Mouse (Mus musculus) heart, embryonic 11.5 days (tissue): ENCODE measurements at regions not wholly inside any gene's neighbourhood (a gene's known extent, or its start where the extent isn't known, plus 50 kb on each side); places are given as distances from the start of the nearest gene placed in this dataset.
"Not testable (repeated sequence)": the region's sequence is repeated elsewhere in the genome, so short reads cannot be mapped to it uniquely, and the experiment has no call there.

ENCODE experiments used
- ATAC-seq: fragments of 200-750 bp; cut with Nextera tagmentation; replicated peaks from 2 replicates; pipeline ENCODE4 v1.8.0; 2017; ENCODE audit warnings: moderate library complexity; ENCODE audit not compliant: insufficient number of reproducible peaks, low FRiP score, low TSS enrichment
- H3K27ac ChIP-seq: fragments of 300-500 bp; sonication (generic); 2 replicates; pipeline ENCODE4 v1.5.1; 2014; ENCODE audit warnings: mild to moderate bottlenecking, low read depth, low read length
- H3K27me3 ChIP-seq: fragments of 300-500 bp; sonication (generic); 2 replicates; pipeline ENCODE4 v1.6.1; 2014; ENCODE audit warnings: mild to moderate bottlenecking, low read length, mixed read lengths; ENCODE audit not compliant: control insufficient read depth, insufficient read depth
- H3K36me3 ChIP-seq: fragments of 300-500 bp; sonication (generic); 2 replicates; pipeline ENCODE4 v1.6.1; 2014; ENCODE audit warnings: mild to moderate bottlenecking, low read length, moderate library complexity, mixed read lengths; ENCODE audit not compliant: control insufficient read depth, insufficient read depth
- H3K4me1 ChIP-seq: fragments of 300-500 bp; sonication (generic); 2 replicates; pipeline ENCODE4 v1.6.1; 2014; ENCODE audit warnings: low read length; ENCODE audit not compliant: control insufficient read depth, insufficient read depth
- H3K4me2 ChIP-seq: fragments of 300-500 bp; sonication (generic); 2 replicates; pipeline ENCODE4 v1.6.1; 2014; ENCODE audit warnings: mild to moderate bottlenecking, moderate library complexity
- H3K4me3 ChIP-seq: fragments of 300-500 bp; sonication (generic); 2 replicates; pipeline ENCODE4 v1.5.1; 2014; ENCODE audit warnings: low read depth, low read length
- H3K9ac ChIP-seq: fragments of 300-500 bp; sonication (generic); 2 replicates; pipeline ENCODE4 v1.6.1; 2014; ENCODE audit warnings: mild to moderate bottlenecking, low read depth, low read length, moderate library complexity
- H3K9me3 ChIP-seq: fragments of 300-500 bp; sonication (generic); replicated peaks from 2 replicates; pipeline ENCODE4 v1.6.1; 2016; ENCODE audit warnings: low read length; ENCODE audit not compliant: control insufficient read depth
- WGBS: fragments of 180-500 bp; shearing (Covaris S2); extraction: QIAGEN DNeasy Blood & Tissue Kit; methylation state at CpG from one replicate; pipeline ENCODE4 v1.1.7; 2014; ENCODE audit not compliant: insufficient replicate concordance; 5-methylcytosine and 5-hydroxymethylcytosine counted together

DNA sequence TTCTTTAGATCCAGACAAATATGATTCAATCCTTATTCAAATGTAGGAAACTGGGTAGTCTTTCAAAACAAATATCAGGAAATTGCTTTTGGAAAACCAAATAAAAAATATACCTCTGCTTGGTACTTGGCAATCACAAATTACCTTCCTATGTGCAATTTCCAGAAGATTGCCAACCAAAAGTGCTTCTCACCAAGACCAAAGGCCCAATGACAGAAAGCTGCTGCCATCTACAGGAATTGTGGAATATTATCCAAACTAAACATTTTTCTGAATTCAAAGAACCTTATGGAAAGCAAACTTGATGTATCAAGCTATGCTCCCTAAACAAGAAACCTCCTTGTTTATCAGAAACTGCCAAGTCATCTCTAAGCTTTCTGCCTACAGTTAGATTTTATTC, 169.1 kb upstream of the Hsf2 start:
- Histone ChIP-seq H3K9ac (no peak overlapping the region), H3K27ac (no peak overlapping the region), H3K4me1 (no peaks in the 10 kb centered on the region), H3K9me3 (no peaks in the 10 kb centered on the region), H3K4me2 (no peak overlapping the region), H3K36me3 (no peaks in the 10 kb centered on the region), H3K27me3 (no peaks in the 10 kb centered on the region), H3K4me3 (no peak overlapping the region)
- ATAC-seq = no peak

DNA sequence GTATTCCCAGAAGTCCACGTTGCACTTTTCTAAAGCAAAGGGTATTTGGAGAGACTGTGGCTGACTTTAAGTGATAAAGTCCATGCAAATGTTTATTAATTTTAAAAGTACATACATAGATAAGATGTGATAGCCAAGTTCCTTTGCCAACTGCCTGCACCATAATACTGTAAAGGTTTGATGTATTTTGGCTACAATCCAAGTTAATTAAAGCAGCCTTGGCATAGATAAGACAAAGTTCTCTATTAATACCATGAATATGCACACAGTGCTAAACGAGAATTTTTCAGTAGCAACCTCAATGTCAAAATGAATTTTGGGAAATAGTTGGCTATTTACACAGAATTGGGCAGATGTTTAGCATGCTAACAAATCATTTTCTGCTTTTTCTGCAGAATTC, 167.0 kb upstream of the Hsf2 start:
- no peak overlapping the region for H3K9ac ChIP-seq

DNA sequence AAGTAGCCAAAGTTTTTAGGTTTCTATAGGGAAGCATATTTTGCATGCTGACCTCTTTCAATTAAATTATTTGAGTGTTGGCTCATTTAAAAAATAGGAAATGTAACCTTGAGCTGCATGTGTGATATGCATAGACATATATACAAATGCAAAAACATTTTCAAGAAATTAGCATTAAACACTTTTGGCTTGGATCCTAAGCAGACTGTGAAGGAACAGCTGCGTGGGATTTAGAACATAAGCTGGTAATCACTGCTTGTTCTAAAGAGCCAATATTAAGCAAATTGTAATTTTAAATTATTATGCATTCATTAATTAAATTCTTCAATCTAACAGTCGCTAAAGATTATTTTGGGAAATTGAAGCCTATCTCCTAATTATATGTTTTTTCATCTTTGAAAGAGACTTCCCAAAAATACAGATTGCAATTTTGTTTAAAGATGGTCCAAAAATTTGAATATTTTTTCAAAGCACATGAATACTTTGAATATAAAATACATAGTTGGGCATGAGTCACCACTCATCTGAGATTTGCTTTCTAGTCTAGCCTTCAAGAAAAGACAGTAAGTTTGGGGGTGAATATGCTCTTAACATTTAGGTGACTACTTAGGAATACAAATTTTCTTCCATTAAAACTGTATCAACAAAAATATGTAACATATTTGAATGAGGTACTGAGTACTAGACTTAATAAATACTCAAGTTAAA, 163.3 kb upstream of the Hsf2 start:
- H3K4me3 ChIP-seq = no peak overlapping the region
- no peaks in the 10 kb centered on the region for H3K9me3 ChIP-seq
- H3K9ac ChIP-seq = no peak overlapping the region
- no peaks in the 10 kb centered on the region for H3K4me1 ChIP-seq
- WGBS = 75% methylated on average over 2 of the region's 2 CpGs
- H3K27me3 ChIP-seq = no peaks in the 10 kb centered on the region
- no peaks in the 10 kb centered on the region for H3K36me3 ChIP-seq
- no peak overlapping the region for H3K4me2 ChIP-seq
- no peak overlapping the region for H3K27ac ChIP-seq
- no peak for ATAC-seq

More for the DNA sequence above, 167.0 kb upstream of the Hsf2 start:
- H3K4me1 ChIP-seq = no peaks in the 10 kb centered on the region
- ATAC-seq = no peak
- H3K4me2 ChIP-seq = no peak overlapping the region
- no peak overlapping the region for H3K27ac ChIP-seq
- H3K36me3 ChIP-seq = no peaks in the 10 kb centered on the region
- no peaks in the 10 kb centered on the region for H3K27me3 ChIP-seq
- no peak overlapping the region for H3K4me3 ChIP-seq
- H3K9me3 ChIP-seq = no peaks in the 10 kb centered on the region
- WGBS = 52% methylated on average over 2 of the region's 2 CpGs

DNA sequence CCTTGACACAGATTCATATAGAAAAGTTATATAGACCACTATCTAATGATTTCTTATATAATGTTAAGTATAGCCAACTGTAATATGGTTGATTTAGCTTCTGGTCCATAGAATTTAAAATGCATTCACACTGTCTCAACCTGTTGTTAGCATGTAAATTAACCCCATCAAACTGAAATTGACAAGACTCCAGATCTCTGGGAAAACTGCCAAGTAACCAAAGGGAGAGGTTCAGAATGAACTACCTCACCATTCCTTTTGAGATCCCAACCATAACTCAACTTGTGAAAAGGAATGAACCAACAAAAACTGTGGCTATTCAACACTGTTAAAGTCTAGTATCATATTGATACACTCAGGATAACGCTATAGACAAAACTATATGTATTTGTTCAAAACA, 162.0 kb upstream of the Hsf2 start:
- Histone ChIP-seq H3K27me3 (no peaks in the 10 kb centered on the region), H3K36me3 (no peaks in the 10 kb centered on the region), H3K9me3 (no peaks in the 10 kb centered on the region), H3K4me3 (no peak overlapping the region), H3K9ac (no peak overlapping the region), H3K4me2 (no peak overlapping the region), H3K27ac (no peak overlapping the region), H3K4me1 (no peaks in the 10 kb centered on the region)
- no peak for ATAC-seq
- WGBS = 66% methylated on average over 1 of the region's 1 CpGs

DNA sequence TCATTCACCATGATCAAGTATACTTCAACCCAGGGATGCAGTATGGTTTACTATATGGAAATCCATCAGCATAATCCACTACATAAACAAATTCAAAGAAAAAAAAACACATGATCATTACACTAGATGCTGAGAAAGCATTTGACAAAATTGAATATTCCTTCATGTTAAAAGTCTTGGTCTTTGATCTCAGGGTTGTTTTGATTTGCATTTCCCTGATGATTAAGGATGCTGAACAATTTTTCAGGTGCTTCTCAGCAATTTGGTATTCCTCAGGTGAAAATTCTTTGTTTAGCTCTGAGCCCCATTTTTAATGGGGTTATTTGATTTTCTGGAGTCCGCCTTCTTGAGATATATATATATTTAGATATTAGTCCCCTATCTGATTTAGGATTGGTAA, 123.4 kb upstream of the Hsf2 start:
- 77% methylated on average over 1 of the region's 1 CpGs for WGBS
- H3K4me2 ChIP-seq, H3K9ac ChIP-seq, H3K9me3 ChIP-seq, H3K4me3 ChIP-seq, H3K27me3 ChIP-seq, H3K4me1 ChIP-seq, H3K27ac ChIP-seq, H3K36me3 ChIP-seq, ATAC-seq: not testable (repeated sequence)
